Mouse (Mus musculus) embryo, embryonic 10 days (tissue): ENCODE measurements at regions not wholly inside any gene's neighbourhood (a gene's known extent, or its start where the extent isn't known, plus 50 kb on each side); places are given as distances from the start of the nearest gene placed in this dataset.
"Not testable (repeated sequence)": the region's sequence is repeated elsewhere in the genome, so short reads cannot be mapped to it uniquely, and the experiment has no call there.

Source experiments
- DNase-seq: peaks from one replicate; pipeline ENCODE4 v3.0.0-alpha.2; 2015; ENCODE audit warnings: low spot score

- DNase-seq, result peak; percentile 4
Measured at GRCm38 (mm10) chr17:54753396-54753994, 454.7 kb upstream of the Slc5a7 start.

- no peak for DNase-seq
Measured at GRCm38 (mm10) chr17:54752917-54753316, 454.1 kb upstream of the Slc5a7 start.

DNA sequence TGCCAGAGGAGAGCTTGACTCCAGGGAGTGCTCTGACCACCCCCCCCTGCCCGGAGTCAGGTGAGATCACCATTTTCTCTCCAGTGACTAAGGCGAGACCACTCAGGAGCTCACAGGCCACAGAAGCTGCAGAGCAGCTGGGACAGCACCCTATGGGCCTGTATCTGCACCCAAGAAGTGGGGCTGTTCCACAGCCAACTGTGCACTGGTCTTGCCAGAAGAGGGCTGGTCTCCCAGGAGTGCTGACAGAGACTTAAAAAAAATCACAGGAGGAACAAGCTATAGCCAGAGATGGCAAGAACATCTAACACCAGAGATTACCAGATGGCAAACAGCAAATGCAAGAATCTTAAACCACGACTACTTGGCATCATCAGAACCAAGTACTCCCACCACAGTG, 437.0 kb upstream of the Slc5a7 start:
- no peak for DNase-seq

GRCm38 (mm10) chr17:54727660-54728059, 428.8 kb upstream of the Slc5a7 start:
- no peak for DNase-seq

DNA sequence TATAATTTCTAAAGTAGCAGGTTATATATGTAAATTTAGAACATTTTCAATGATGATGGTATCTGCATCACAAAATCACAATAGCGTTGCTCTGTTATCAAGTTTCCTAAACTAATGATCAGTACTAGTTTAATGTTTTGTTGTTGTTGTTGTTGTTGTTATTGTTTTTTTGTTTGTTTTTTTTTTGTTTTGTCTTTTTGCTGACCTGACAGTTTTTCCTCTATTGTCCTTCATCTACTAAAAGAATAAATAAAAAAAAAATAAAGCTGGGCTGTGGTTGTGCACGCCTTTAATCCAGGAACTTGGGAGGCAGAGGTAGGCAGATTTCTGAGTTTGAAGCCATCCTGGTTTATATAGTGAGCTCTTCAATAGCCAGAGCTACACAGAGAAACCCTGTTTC, 427.9 kb upstream of the Slc5a7 start:
- DNase-seq, result no peak

- DNase-seq, result no peak
Measured at GRCm38 (mm10) chr17:54713026-54713425, 414.2 kb upstream of the Slc5a7 start.

- DNase-seq, result not testable (repeated sequence)
Measured at GRCm38 (mm10) chr17:54707811-54708210, 409.0 kb upstream of the Slc5a7 start.

GRCm38 (mm10) chr17:54701346-54702108, 402.7 kb upstream of the Slc5a7 start:
- no peak for DNase-seq

DNA sequence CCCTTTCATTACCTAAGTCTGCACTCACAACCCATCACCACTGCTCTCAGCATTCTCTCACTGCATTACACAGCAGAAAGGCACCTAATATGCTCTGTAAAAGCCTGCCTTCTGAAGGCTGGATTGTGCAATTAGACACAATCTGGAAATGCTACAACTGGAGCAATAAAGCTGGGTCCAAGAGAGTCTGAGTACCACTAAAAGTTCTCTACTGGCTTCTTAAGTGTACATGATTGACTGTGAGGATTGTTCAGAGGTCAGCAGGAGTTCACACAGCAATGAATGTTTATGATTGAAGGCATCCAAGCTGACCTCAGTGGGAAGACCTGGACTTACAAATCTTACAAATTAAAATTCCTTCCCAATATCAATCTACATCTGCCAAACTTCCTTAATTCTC, 395.8 kb upstream of the Slc5a7 start:
- peak; percentile 5 for DNase-seq

DNA sequence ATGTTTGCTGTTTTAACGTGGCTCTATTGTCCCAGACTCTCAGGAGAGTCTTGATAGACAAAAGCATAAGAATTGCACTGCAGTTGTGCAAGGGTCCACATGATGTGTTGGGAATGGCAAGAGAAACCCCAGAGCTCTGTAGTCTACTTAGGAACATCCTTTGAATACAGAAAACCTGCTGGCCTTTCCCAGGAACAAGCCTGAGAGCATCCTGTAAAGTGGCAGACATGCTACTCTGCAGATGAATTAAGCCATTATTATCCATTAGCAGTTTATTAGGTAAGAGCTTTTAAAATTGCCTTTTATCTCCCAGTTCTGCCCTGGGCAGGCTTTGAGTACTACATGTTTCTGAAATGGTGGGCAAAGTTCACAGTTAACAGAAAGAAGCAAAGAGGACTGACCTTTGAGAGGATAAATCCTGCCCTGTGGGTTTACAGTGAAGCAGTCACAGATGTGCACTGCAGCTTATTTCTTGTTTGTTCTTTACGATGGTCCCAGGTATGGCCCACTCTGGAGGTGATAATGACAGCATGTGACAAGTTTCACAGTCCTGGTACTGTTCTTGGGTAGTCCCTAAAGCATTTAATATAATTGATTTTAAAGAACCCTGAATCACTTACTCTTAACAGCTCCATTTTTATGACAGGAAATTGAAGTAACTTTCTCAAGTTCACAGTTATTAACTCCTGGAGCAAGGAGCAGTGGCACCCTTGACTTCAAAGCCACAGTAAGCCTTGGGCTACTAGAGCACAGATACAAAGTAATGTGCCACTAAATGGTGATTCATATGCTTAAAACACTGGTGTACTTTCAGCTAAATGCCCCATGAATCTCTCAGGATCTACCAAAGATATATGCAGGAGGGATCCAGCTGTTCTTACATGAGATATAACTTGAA, 386.6 kb upstream of the Slc5a7 start:
- DNase-seq, result no peak

DNA sequence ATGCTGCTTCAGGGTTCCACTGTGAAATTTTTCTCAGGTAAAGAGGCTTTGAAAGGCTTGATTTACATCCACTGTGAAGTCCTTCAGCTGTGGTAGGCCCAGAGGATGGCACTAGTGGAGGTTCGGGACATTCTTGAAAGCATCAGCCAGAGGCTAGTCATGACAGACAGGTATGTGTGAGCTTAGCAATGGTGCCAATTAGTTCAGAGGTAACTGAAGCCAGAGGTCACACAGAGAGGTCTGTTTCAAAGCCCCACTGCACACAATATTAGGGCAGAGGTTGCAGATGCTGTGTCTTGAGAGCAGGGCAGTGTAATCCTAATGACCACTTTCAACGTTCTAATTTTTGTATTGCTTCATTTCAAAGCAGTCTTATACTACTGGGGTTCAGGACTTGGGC, 379.3 kb upstream of the Slc5a7 start:
- DNase-seq, result no peak

DNA sequence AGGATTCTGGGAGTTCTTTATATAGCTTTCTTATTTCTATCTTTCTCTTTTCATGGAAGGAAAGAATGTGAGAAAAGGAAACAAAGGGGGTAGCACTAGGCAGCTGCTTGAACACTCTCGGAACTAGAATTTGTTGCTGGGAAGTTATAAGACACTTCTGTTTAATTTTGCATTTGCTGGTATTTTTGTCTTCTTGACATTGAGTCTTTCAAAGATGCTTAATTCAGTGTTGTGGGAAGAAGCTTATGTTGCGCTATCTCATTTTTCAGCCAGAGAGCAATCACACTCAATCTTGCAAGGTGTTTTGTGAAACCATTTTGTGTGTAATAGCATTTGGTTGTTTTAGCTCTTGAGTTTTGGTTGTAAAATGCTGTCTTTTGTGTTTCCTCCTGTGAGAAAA, 370.7 kb upstream of the Slc5a7 start:
- DNase-seq, result no peak

- peak; percentile 49 for DNase-seq
Measured at GRCm38 (mm10) chr17:54662558-54663245, 363.9 kb upstream of the Slc5a7 start.

DNA sequence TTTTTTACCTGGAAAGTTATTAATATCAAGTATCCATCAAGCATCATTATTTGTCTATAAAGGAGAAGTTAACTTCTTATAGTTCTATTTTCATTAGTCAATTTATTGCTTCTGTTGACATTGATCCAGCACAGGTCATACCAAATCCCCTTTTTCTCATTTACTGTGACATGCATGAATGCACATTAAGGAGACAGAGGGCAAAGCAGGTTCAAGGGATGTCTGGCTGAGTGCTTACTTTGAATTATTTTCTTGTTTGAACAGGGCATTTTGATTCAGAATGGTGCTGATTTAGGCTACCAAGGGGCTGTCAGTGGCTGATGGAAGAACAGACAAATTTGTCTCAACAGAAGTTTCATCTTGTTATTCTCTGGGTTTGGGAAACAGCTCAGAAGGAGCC, 357.7 kb upstream of the Slc5a7 start:
- DNase-seq, result peak; percentile 18
